Mouse (Mus musculus) limb, embryonic 10.5 days (tissue): ENCODE measurements around the gene Git2. TPM values are rescaled to one million over a fixed set of nuclear protein-coding genes. Genes with fewer than 3 reads are reported as not detected.
A peak's percentile ranks its signal among the peaks of the same experiment; 100 is the strongest.

ENCODE experiments used
- DNase-seq: peaks from one replicate; pipeline ENCODE4 v3.0.0-alpha.2; 2017; ENCODE audit warnings: low spot score
- H3K27ac ChIP-seq: fragments of 300-500 bp; sonication (generic); 2 replicates; pipeline ENCODE4 v1.5.1; 2016; ENCODE audit warnings: mild to moderate bottlenecking
- H3K27me3 ChIP-seq: fragments of 300-500 bp; sonication (generic); 2 replicates; pipeline ENCODE4 v1.6.1; 2016; ENCODE audit warnings: low read depth, mild to moderate bottlenecking; ENCODE audit not compliant: poor library complexity, severe bottlenecking
- H3K36me3 ChIP-seq: fragments of 300-500 bp; sonication (generic); 2 replicates; pipeline ENCODE4 v1.6.1; 2016; ENCODE audit warnings: mild to moderate bottlenecking, moderate library complexity
- H3K4me1 ChIP-seq: fragments of 300-500 bp; sonication (generic); 2 replicates; pipeline ENCODE4 v1.6.1; 2016
- H3K4me3 ChIP-seq: fragments of 300-500 bp; sonication (generic); 2 replicates; pipeline ENCODE4 v1.5.1; 2016; ENCODE audit warnings: mild to moderate bottlenecking, moderate library complexity
- H3K9me3 ChIP-seq: fragments of 300-500 bp; sonication (generic); replicated peaks from 2 replicates; pipeline ENCODE4 v1.6.1; 2016; ENCODE audit warnings: mild to moderate bottlenecking
- WGBS: fragments of 180-500 bp; shearing (Covaris S2); methylation state at CpG from one replicate; pipeline ENCODE4 v1.1.7; 2016; 5-methylcytosine and 5-hydroxymethylcytosine counted together
- polyA plus RNA-seq: library from polyadenylated mRNA; unstranded; fragments of >200 nt; fragmentation: Nextera tagmentation; extraction: Ambion mirVana; gene quantifications from 2 replicates; pipeline ENCODE4 v1.2.1, GENCODE M21; 2016

Git2 gene
- polyA plus RNA-seq, 1 experiment from 2014 or later: 44.8 TPM

DNA sequence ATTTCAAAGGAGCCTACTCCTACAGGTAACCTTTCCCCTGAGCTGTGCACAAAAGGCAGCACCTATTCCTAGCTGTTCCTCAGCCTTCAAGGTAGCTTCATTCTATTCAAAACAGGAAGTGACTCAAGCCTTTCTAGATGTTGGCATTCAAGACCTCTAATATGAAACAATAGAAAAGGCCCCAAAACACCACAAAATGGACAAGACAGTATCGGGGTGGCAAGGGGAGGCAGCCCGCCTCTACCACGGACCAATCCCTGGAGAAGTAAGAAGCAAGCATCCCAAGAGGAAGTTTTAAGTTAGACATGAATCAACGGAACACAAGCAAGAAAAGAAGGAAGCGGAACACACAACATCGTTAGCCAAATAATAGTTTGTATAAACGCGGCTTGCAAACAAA is 3.5 kb downstream of the Git2 start:
- no peaks in the 10 kb centered on the region for H3K27me3 ChIP-seq
- peaks cover 44% of the 10 kb centered on the region for H3K4me1 ChIP-seq
- peak overlapping the region; percentile 100 for H3K4me3 ChIP-seq
- H3K9me3 ChIP-seq: no peaks in the 10 kb centered on the region
- no peak for DNase-seq
- WGBS: 81% methylated on average over 8 of the region's 8 CpGs
- no peak overlapping the region for H3K27ac ChIP-seq
- H3K36me3 ChIP-seq: peaks cover 5% of the 10 kb centered on the region

DNA sequence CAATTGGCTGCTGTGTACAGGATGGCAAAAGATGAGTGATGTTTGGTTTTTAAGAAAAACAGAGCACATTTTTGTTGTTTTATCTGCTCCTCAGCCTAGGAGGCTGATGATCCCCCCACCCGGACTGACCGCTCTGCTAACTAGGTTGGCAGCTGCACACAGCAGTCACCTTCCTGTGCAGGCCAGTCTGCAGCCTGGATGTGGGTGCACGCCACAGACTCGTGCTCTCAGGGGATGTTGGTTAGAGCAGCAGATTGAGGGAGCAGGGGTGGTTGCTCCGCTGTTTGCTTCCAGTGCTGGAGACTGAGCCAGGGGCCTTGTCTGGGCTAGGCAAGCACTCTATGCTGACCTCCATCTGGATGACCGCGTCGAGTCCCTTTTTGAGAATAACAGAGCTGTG is 5.5 kb downstream of the Git2 start:
- Histone ChIP-seq H3K4me1 (peaks cover 30% of the 10 kb centered on the region), H3K4me3 (no peak overlapping the region), H3K9me3 (no peaks in the 10 kb centered on the region), H3K36me3 (peaks cover 24% of the 10 kb centered on the region), H3K27me3 (no peaks in the 10 kb centered on the region), H3K27ac (no peak overlapping the region)
- no peak for DNase-seq
- 93% methylated on average over 8 of the region's 8 CpGs for WGBS

DNA sequence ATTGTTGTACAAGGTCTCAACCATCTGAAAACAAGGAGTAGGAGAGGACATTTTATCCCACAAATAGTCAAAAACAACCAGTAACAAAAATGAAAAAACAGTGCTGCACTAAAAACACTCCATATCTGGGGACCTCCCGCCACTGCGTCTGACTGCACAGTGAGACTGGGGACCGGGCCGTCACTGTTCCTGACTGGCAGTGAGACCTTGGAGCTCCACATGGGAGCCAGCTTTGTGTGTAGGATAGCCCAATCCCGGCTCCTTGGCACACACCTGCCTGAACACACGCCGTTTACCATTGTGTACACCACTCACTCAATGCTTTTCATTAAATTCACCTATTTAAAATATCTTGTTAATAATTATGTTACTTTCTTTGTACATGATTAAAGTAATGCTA is 8.1 kb downstream of the Git2 start:
- H3K9me3 ChIP-seq: no peaks in the 10 kb centered on the region
- H3K4me1 ChIP-seq: peaks cover 18% of the 10 kb centered on the region
- 95% methylated on average over 7 of the region's 7 CpGs for WGBS
- peaks cover 50% of the 10 kb centered on the region for H3K36me3 ChIP-seq
- H3K27ac ChIP-seq: no peak overlapping the region
- H3K4me3 ChIP-seq: no peak overlapping the region
- H3K27me3 ChIP-seq: no peaks in the 10 kb centered on the region
- DNase-seq: no peak

DNA sequence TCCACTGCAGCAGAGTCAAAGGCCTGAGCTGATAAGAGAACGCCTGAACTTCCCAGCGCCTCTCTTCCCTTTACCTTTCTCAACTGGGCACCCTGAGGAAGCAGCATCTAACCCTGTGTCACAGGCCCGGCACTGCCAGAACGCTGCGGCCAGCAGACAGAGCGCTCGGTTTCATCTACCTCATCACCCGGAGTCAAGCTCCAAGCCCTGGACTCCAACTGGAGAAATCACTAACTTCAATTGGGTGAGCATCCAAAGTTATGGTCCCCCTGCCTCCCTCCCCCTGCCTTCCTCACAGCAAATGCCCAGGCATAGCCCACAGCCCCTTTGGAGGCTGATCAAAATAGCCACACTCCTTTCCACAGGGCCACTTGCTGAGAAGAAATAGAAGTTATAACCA is 8.6 kb downstream of the Git2 start:
- WGBS: 94% methylated on average over 8 of the region's 8 CpGs
- no peak overlapping the region for H3K27ac ChIP-seq
- no peak overlapping the region for H3K4me3 ChIP-seq
- H3K27me3 ChIP-seq: no peaks in the 10 kb centered on the region
- DNase-seq: no peak
- H3K36me3 ChIP-seq: peaks cover 55% of the 10 kb centered on the region
- peaks cover 13% of the 10 kb centered on the region for H3K4me1 ChIP-seq
- H3K9me3 ChIP-seq: no peaks in the 10 kb centered on the region

DNA sequence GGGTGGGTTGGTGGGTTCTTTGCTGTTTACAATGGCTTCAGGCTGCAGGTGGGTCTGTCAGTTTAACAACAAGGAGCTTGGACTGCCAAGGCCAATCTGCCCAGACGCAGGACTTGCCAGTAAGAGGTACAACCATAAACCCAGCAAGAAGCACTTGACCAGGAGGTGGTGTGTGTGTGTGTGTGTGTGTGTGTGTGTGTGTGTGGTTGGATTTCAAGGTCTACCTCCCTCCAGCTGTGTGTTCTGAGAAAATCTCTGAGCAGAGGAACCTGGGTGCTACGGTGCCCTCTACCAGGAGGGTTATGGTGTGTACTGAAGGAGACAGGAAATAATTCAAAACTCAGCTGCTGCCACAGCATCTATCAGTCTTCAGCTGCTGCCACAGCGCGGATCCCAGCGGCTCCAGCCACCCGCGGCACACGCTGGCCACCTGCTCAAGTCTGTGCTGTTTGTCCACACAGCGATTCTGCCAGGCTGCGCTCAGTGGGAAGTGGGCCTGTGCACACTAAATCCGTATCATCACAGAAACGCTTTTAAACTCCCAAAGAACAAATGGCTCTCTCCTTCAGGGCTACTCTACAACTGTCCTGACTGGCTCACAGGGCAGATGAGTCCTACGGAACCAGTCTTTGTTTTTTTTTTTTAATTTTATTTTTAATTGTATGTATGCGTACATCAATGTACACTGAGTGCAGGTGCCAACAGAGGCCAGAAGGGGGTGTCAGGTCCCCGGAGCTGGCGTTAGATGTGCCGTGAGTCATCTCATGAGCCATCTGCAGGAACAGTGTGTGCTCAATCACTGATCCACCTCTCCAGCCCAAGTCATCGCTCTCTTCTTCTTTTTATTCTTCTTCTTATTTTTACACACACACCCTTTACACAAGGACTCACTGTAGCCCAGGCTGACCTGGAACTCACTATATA is 10.2 kb downstream of the Git2 start:
- peaks cover 11% of the 10 kb centered on the region for H3K4me1 ChIP-seq
- H3K4me3 ChIP-seq: no peak overlapping the region
- H3K36me3 ChIP-seq: peaks cover 70% of the 10 kb centered on the region
- H3K27ac ChIP-seq: no peak overlapping the region
- H3K9me3 ChIP-seq: no peaks in the 10 kb centered on the region
- no peaks in the 10 kb centered on the region for H3K27me3 ChIP-seq
- no peak for DNase-seq
- 93% methylated on average over 18 of the region's 18 CpGs for WGBS

DNA sequence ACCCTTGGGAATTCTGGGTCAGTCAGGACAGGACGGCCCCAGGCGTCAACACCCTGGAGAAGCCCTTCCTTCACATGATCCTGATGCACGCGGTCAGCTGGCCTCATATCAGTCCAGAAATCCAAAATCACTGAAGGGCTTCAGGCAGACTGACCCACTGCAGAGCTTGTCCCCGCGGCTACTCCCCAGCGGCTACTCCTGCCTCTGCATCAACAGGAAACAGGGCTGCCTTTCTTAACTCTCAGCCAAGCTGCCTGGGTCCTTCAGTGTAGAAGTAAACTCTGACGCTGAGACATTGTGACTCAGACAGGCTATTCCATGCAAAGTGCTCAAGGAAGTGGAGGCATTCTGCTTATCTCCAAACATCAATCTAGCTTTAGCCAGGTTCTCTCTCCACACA is 13.3 kb downstream of the Git2 start:
- Histone ChIP-seq H3K4me3 (no peak overlapping the region), H3K36me3 (peaks cover 92% of the 10 kb centered on the region), H3K9me3 (no peaks in the 10 kb centered on the region), H3K4me1 (0 out of 2 replicates have a peak, but pooled peaks cover 3% of the 10 kb centered on the region), H3K27ac (no peak overlapping the region), H3K27me3 (no peaks in the 10 kb centered on the region)
- whole genome bisulfite sequencing: 92% methylated on average over 8 of the region's 8 CpGs
- DNase-seq: no peak

DNA sequence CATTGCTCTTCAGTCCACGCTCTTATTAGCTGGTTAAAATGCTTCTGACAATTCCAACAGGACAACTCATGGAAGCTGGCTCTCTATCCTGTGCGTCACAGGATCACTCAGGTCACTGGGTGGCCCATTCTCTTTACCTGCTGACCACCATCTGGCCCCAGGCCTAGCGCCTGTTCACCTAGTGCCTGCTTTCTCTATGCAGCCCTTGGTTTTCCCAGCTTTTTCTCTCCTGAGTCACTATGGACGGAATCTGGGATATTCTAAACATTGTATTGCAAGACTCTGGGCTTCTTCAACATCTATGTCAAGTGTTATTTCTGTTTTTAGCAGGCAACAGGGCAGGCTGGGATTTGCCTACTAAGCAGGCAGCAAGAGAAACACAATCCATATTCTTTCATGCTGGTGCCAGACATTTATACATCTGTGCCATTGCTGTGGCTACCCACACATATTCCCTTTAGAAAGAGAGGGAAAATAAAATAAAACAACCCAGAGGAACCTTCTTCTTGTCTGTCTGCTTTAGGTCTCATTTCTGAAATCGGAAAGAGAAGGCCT is 15.7 kb downstream of the Git2 start:
- no peak overlapping the region for H3K27ac ChIP-seq
- WGBS: 86% methylated on average over 5 of the region's 5 CpGs
- no peaks in the 10 kb centered on the region for H3K27me3 ChIP-seq
- H3K9me3 ChIP-seq: no peaks in the 10 kb centered on the region
- H3K4me3 ChIP-seq: no peak overlapping the region
- no peak for DNase-seq
- H3K36me3 ChIP-seq: peaks cover 92% of the 10 kb centered on the region
- H3K4me1 ChIP-seq: no peaks in the 10 kb centered on the region

DNA sequence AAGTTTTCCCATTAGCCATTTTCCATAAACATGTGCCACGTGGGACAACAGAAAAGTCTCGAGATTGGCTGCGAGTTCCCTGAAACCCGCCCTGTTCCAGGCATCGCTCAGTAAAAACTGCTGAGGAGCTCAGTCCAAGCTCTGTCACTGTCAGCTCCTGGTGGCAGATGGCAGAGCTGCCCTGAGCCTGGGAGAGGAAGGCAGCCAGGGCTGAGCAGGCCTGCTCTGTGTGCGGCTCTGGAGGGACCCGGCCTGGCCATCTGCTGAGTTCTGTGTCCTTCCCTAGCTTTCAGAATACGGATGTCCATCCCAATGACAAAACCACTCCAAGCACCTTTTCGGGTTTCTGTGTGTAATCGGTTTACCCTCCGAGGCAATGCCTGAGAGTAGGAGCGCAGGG is 21.9 kb downstream of the Git2 start:
- no peak for DNase-seq
- Histone ChIP-seq H3K9me3 (no peaks in the 10 kb centered on the region), H3K27me3 (no peaks in the 10 kb centered on the region), H3K27ac (no peak overlapping the region), H3K4me1 (no peaks in the 10 kb centered on the region), H3K36me3 (peaks cover 90% of the 10 kb centered on the region), H3K4me3 (no peak overlapping the region)
- WGBS: 92% methylated on average over 12 of the region's 12 CpGs

DNA sequence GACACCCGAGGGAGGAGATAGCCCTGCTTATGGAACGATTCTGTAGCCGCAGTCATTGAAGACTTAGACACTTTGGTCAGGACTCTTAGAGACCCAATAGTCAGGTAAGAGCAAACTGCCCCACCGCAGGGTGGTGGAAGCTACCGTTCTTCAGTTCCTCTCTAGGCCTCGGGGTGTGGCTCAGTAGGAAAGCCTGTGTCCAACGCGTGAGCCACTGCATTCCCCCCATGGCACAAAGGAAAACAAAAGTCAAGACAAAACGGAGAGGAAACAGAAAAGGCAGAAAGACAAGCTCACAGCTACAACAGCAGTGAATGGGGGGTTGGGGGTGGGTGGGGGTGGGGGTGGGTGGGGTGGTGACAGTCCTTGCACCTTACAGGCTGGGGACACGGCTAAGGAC is 22.9 kb downstream of the Git2 start:
- 96% methylated on average over 10 of the region's 10 CpGs for WGBS
- peaks cover 91% of the 10 kb centered on the region for H3K36me3 ChIP-seq

DNA sequence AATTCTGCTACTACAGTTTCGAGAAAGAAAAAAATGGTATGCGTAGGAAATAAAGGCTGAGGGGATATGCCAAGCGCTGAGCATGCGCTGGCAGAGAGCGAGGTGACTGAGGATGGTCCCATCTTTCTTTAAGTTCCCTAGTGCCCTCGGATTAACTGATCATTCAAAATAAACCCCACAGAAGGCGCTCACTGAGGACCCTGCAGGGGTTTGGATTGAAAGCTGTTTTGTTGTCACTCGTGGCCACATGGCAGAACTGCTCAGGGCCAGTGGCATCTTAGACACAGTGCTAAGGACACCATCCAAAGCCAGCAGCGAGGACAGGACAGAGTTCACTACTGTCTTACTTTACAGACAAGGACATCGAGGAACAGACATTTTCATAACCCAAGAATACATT is 25.0 kb downstream of the Git2 start:
- Histone ChIP-seq H3K4me1 (no peaks in the 10 kb centered on the region), H3K36me3 (peaks cover 86% of the 10 kb centered on the region), H3K9me3 (no peaks in the 10 kb centered on the region), H3K27me3 (no peaks in the 10 kb centered on the region), H3K4me3 (no peak overlapping the region), H3K27ac (no peak overlapping the region)
- DNase-seq: no peak
- 88% methylated on average over 10 of the region's 10 CpGs for WGBS

More for the DNA sequence above, 22.9 kb downstream of the Git2 start:
- H3K9me3 ChIP-seq: no peaks in the 10 kb centered on the region
- H3K27me3 ChIP-seq: no peaks in the 10 kb centered on the region
- no peak overlapping the region for H3K4me3 ChIP-seq
- no peak for DNase-seq
- H3K27ac ChIP-seq: no peak overlapping the region
- no peaks in the 10 kb centered on the region for H3K4me1 ChIP-seq

DNA sequence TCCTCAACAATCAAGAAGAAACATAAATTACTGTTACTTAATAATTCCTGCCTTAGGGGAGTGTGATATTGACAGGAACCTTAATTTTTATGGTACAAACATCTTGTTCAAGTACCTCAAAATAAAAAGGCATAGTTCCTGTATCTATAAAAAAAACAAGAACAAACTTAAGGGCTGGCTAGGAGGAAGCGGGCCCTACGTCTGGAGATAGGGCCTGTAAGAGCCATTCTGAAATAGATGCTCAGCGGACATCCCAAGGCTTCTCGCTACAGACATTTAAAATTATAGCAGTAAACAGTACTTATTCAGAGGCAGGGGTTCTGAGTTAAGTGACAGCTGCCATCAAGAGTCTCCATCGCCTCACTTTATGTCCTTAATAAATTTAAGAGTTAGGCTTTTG is 27.8 kb downstream of the Git2 start:
- H3K9me3 ChIP-seq: no peaks in the 10 kb centered on the region
- no peaks in the 10 kb centered on the region for H3K27me3 ChIP-seq
- H3K4me3 ChIP-seq: no peak overlapping the region
- no peaks in the 10 kb centered on the region for H3K4me1 ChIP-seq
- 94% methylated on average over 5 of the region's 5 CpGs for WGBS
- peaks cover 86% of the 10 kb centered on the region for H3K36me3 ChIP-seq
- no peak overlapping the region for H3K27ac ChIP-seq
- DNase-seq: no peak

DNA sequence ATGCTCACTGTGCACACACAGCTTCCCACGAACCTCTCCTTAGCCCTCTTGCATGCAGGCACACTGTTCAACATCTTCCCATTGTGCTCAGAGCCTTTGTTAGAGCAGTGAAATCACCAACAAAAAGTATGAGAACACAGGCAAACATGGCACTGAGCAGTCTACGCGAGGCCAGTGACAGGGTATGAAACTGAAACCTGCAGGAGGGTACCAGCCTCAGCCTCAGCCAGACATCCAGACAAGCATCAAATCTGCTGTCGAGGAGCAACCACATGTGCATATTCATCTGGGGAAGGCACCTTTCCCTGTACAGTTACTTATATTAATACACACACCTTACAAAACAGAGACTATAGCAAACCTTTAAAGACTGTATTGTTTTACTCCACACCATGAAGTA is 28.4 kb downstream of the Git2 start:
- no peak overlapping the region for H3K4me3 ChIP-seq
- WGBS: 93% methylated on average over 4 of the region's 4 CpGs
- peaks cover 86% of the 10 kb centered on the region for H3K36me3 ChIP-seq
- H3K27me3 ChIP-seq: no peaks in the 10 kb centered on the region
- no peak overlapping the region for H3K27ac ChIP-seq
- no peaks in the 10 kb centered on the region for H3K9me3 ChIP-seq
- DNase-seq: no peak
- H3K4me1 ChIP-seq: no peaks in the 10 kb centered on the region

DNA sequence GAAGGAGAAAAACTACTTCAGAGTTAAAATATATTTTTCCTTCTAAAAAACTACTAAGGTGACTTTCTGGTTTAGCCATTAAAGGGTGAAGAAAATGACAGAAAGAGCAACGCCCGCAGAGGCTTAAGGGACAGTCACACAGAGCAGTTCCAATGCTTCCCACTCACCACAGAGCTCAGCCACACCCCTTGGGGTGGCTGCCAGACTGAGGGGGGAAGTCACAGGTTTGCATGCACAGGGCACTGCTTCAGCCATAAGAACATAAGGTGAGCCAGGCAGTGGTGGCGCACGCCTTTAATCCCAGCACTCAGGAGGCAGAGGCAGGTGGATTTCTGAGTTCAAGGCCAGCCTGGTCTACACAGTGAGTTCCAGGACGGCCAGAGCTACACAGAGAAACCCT is 29.7 kb downstream of the Git2 start:
- no peaks in the 10 kb centered on the region for H3K4me1 ChIP-seq
- no peak overlapping the region for H3K4me3 ChIP-seq
- H3K9me3 ChIP-seq: no peaks in the 10 kb centered on the region
- WGBS: 90% methylated on average over 5 of the region's 5 CpGs
- DNase-seq: no peak
- no peak overlapping the region for H3K27ac ChIP-seq
- H3K36me3 ChIP-seq: peaks cover 84% of the 10 kb centered on the region
- no peaks in the 10 kb centered on the region for H3K27me3 ChIP-seq
